ENCODE assay signal across 12 mouse cellular contexts in genomic region chr1:127958801-127959200, GRCm38 (mm10).
DNase-seq lines count a peak whose midpoint lies in the region; ATAC-seq lines count a peak whose summit lies in the region.
"Had no signal": no experiment of that assay in that cellular context is flagged by ENCODE, and none has a peak within 500 bp of the region (broad histone marks: within the 10 kb centered on the region; RNA-seq: fewer than 3 reads in every experiment).

No protein-coding gene starts in this region.

- H3K4me3 ChIP-seq in kidney, embryonic 15.5 days (replicated peaks): no peak overlapping the region
- H3K4me3 ChIP-seq in embryonic facial prominence, embryonic 13.5 days: no peak overlapping the region
- H3K4me3 ChIP-seq in forebrain, embryonic 14.5 days (ENCODE audit: low read depth, low read length): no peak overlapping the region
- H3K4me3 ChIP-seq in midbrain, embryonic 14.5 days (replicated peaks; ENCODE audit: low read depth, low read length): no peak overlapping the region
- H3K4me3 ChIP-seq: liver, embryonic 13.5 days; myocyte had no signal

- 0 out of 2 replicates have a peak, but pooled peaks have one; percentile 46 for ATAC-seq in kidney, embryonic 15.5 days (replicated peaks; ENCODE audit: low FRiP score)
- peak; percentile 64; the same call in 1 of the 2 replicates for ATAC-seq in embryonic facial prominence, embryonic 13.5 days (ENCODE audit: insufficient number of reproducible peaks, insufficient read depth, low FRiP score, low TSS enrichment, low read depth)
- ATAC-seq in forebrain, embryonic 14.5 days: peak; percentile 46; the same call in 1 of the 2 replicates
- ATAC-seq in midbrain, embryonic 14.5 days (ENCODE audit: low FRiP score, low TSS enrichment): peak; percentile 72; the same call in 1 of the 2 replicates

- H3K36me3 ChIP-seq in kidney, embryonic 15.5 days: peaks cover 14% of the 10 kb centered on the region
- peaks cover 11% of the 10 kb centered on the region; the same call in 1 of the 2 replicates for H3K36me3 ChIP-seq in embryonic facial prominence, embryonic 13.5 days
- H3K36me3 ChIP-seq in forebrain, embryonic 14.5 days (ENCODE audit: control insufficient read depth, insufficient read depth, low read length): no peaks in the 10 kb centered on the region
- H3K36me3 ChIP-seq in midbrain, embryonic 14.5 days (ENCODE audit: control insufficient read depth, insufficient read depth, low read length): no peaks in the 10 kb centered on the region

- DNase-seq in kidney, adult 11 months: no peak
- peak; percentile 8 for DNase-seq in forebrain, embryonic 14.5 days (ENCODE audit: low spot score)
- peak; percentile 57 for DNase-seq in midbrain, embryonic 14.5 days
- no peak for DNase-seq in adrenal gland, adult 18-20 months (ENCODE audit: low spot score in 2 of 2)
- no peak for DNase-seq in layer of hippocampus, postnatal 14 days (ENCODE audit: low spot score in 2 of 2)
- DNase-seq: heart, adult 11 months; liver, embryonic 13.5 days; right cerebral cortex, postnatal 4 days; thymus, postnatal 36 days had no signal

- H3K27ac ChIP-seq in kidney, embryonic 15.5 days: peak overlapping the region; percentile 63
- H3K27ac ChIP-seq in embryonic facial prominence, embryonic 13.5 days: peak overlapping the region; percentile 62
- peak overlapping the region; percentile 78 for H3K27ac ChIP-seq in forebrain, embryonic 14.5 days (ENCODE audit: low read depth, low read length)
- peak overlapping the region; percentile 73 for H3K27ac ChIP-seq in midbrain, embryonic 14.5 days (replicated peaks; ENCODE audit: low read depth, low read length)
- H3K27ac ChIP-seq: liver, embryonic 13.5 days had no signal

- no peak overlapping the region for H3K9ac ChIP-seq in kidney, embryonic 15.5 days
- no peak overlapping the region for H3K9ac ChIP-seq in embryonic facial prominence, embryonic 13.5 days
- peak overlapping the region; percentile 21; the same call in 1 of the 2 replicates for H3K9ac ChIP-seq in forebrain, embryonic 14.5 days (ENCODE audit: low read length)
- peak overlapping the region; percentile 31; the same call in 1 of the 2 replicates for H3K9ac ChIP-seq in midbrain, embryonic 14.5 days (replicated peaks; ENCODE audit: low read length)
- H3K9ac ChIP-seq: liver, embryonic 13.5 days had no signal

- H3K27me3 ChIP-seq in kidney, embryonic 15.5 days: no peaks in the 10 kb centered on the region
- no peaks in the 10 kb centered on the region for H3K27me3 ChIP-seq in embryonic facial prominence, embryonic 13.5 days
- no peaks in the 10 kb centered on the region for H3K27me3 ChIP-seq in forebrain, embryonic 14.5 days (replicated peaks; ENCODE audit: control insufficient read depth, insufficient read depth, low read length)
- no peaks in the 10 kb centered on the region for H3K27me3 ChIP-seq in midbrain, embryonic 14.5 days (ENCODE audit: control insufficient read depth, insufficient read depth, low read length)
- H3K27me3 ChIP-seq: liver, embryonic 13.5 days had no signal

- no peak overlapping the region for H3K4me2 ChIP-seq in kidney, embryonic 15.5 days
- H3K4me2 ChIP-seq in embryonic facial prominence, embryonic 13.5 days: no peak overlapping the region
- no peak overlapping the region for H3K4me2 ChIP-seq in forebrain, embryonic 14.5 days (ENCODE audit: low read length)
- peak overlapping the region; percentile 38 for H3K4me2 ChIP-seq in midbrain, embryonic 14.5 days (ENCODE audit: low read length)
- H3K4me2 ChIP-seq: liver, embryonic 13.5 days had no signal

- WGBS in kidney, embryonic 15.5 days: 46% methylated on average over 5 of the region's 5 CpGs
- WGBS in embryonic facial prominence, embryonic 13.5 days: 37% methylated on average over 5 of the region's 5 CpGs
- 30% methylated on average over 5 of the region's 5 CpGs for WGBS in forebrain, embryonic 14.5 days
- 15% methylated on average over 5 of the region's 5 CpGs for WGBS in midbrain, embryonic 14.5 days

- peaks cover 9% of the 10 kb centered on the region for H3K4me1 ChIP-seq in kidney, embryonic 15.5 days
- H3K4me1 ChIP-seq in embryonic facial prominence, embryonic 13.5 days: peaks cover 8% of the 10 kb centered on the region; the same call in 1 of the 2 replicates
- H3K4me1 ChIP-seq in forebrain, embryonic 14.5 days (ENCODE audit: control insufficient read depth, insufficient read depth, low read length): peaks cover 11% of the 10 kb centered on the region; the same call in 1 of the 2 replicates
- peaks cover 18% of the 10 kb centered on the region for H3K4me1 ChIP-seq in midbrain, embryonic 14.5 days (ENCODE audit: control insufficient read depth, insufficient read depth, low read length)
- H3K4me1 ChIP-seq: liver, embryonic 13.5 days had no signal

- H3K9me3 ChIP-seq in kidney, embryonic 15.5 days (replicated peaks): no peaks in the 10 kb centered on the region
- no peaks in the 10 kb centered on the region for H3K9me3 ChIP-seq in embryonic facial prominence, embryonic 13.5 days
- no peaks in the 10 kb centered on the region for H3K9me3 ChIP-seq in forebrain, embryonic 14.5 days (replicated peaks; ENCODE audit: control insufficient read depth, low read length)
- no peaks in the 10 kb centered on the region for H3K9me3 ChIP-seq in midbrain, embryonic 14.5 days (ENCODE audit: control insufficient read depth, low read length)
- H3K9me3 ChIP-seq: liver, embryonic 13.5 days had no signal

Comparison
In these comparisons a context has a peak if more than half of its experiments do, and no peak if none do; other contexts are left out.
1. H3K9ac ChIP-seq: peak in forebrain, embryonic 14.5 days (single experiment) and midbrain, embryonic 14.5 days (single experiment); none in kidney, embryonic 15.5 days (single experiment) and embryonic facial prominence, embryonic 13.5 days (single experiment).
2. DNase-seq: peak in forebrain, embryonic 14.5 days (single experiment) and midbrain, embryonic 14.5 days (single experiment); none in kidney, adult 11 months (single experiment), adrenal gland, adult 18-20 months (0 of 2) and layer of hippocampus, postnatal 14 days (0 of 2).
3. Peak in every context shown above with its lines, with median percentiles within 50 percentile points of each other: ATAC-seq and H3K27ac ChIP-seq.